Mouse (Mus musculus) adrenal gland, postnatal 25 days (tissue): ENCODE data around the gene B9d1. TPM values are rescaled to one million over a fixed set of nuclear protein-coding genes. Genes with fewer than 3 reads are reported as not detected.

Experiments
- DNase-seq: peaks from one replicate; pipeline ENCODE4 v3.0.0; 2021; ENCODE audit warnings: mixed read lengths
- long read RNA-seq: library from polyadenylated mRNA; stranded (forward); transcript quantifications from one replicate; pipeline ENCODE4 v2.0.0, GENCODE M21; 2021
- total RNA-seq: library from RNA; stranded (reverse); gene quantifications from 2 replicates; pipeline ENCODE4 v1.2.3, GENCODE M21; 2021

The B9d1 gene
- total RNA-seq, result 13.8 and 19.9 TPM in 2 replicates
- long read RNA-seq, transcript B9d1-201 (7 exons, 817 nt), result major isoform, 12 of 12 reads
- long read RNA-seq, partial matches to known transcripts, result 0 of 12 reads
- long read RNA-seq, other reads (novel, unspliced or antisense), result 0 of 12 reads

DNA sequence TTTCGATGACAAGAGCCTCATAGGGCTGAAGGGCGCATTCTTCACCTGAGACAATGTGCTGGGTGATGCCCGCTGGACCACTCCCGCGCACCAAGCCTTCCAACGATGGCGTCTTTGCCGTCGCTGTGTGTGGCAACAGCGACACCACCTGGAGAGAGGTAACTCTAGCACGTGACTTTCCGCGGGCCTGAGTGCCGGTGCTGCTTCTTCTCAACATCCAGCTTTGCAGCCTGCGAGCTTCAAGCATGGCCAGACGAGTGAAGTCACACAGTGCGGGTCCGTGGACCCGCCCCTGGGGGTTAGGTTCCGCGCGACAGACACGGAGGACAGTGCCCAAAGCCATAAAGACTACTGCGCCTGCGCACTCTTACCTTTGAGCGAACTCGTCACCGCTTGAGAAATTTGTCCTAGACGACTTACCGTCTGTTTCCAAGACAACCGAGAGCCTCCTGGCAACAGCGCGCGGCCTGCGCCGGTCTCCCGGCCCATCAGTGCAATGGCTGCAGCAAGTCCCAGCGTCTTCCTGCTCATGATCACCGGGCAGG is at the start of gene B9d1:
Gene B9d1, plus strand, starts transcription at position 432 of the 545 bp plus-strand sequence.
- DNase-seq, result peak; percentile 92

DNA sequence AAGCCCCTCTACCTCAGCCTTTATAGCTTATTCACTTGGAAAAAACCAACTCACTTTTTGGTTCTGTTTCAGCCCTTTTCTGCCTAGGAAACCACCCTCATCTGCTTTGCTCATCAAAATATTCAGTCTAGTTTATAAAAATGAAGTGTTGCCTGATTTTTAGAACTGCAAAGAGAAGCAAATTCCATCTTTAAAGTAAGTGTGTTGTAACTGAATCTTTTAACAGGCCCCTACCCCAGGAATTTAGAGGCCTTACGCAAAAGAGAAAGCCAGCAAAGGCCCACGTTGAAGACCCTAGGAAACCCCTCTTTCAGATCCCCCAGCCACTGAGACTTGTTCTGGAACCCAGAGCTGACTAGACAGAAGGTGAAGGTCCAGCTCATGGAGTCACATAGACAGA is 40.9 kb upstream of the B9d1 start:
- no peak for DNase-seq

DNA sequence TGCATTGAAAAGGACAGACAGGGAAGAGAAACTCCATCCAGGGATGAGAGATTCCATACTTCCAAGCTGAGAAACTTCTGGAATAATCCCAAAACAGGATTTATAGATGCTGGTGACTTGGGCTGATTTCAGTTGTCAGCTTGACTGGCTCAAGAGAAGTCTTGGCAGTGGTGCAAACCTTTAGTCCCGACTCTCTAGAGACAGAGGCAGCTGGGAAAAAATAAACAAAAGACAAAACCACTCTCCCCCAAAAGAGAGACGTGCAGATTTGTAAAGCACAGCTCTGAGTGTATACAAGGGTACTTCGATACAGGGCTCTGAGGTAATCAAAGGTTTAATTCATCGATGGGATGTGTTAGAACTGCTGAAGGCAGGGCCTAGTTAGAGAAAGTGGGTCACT is 39.5 kb upstream of the B9d1 start:
- DNase-seq, result no peak

DNA sequence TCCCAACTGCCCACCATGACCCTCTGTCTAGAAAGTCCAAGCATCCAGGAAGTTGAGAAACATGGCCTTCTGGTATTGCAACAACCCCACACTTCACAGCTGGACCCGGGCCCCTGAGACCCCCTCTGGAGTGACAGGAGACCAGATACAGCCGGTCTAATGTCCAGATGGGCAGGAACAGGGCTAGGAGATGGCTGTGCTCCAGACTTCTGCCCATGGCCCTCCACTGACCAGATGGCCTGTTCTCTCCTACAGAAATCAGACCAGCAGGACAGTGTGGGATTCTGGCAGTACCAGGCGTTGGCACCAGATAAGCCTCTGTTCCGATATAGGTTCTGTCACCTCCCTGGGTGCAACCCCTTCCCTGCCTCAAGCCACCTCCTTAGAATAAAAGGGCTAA is 36.4 kb upstream of the B9d1 start:
- DNase-seq, result no peak

DNA sequence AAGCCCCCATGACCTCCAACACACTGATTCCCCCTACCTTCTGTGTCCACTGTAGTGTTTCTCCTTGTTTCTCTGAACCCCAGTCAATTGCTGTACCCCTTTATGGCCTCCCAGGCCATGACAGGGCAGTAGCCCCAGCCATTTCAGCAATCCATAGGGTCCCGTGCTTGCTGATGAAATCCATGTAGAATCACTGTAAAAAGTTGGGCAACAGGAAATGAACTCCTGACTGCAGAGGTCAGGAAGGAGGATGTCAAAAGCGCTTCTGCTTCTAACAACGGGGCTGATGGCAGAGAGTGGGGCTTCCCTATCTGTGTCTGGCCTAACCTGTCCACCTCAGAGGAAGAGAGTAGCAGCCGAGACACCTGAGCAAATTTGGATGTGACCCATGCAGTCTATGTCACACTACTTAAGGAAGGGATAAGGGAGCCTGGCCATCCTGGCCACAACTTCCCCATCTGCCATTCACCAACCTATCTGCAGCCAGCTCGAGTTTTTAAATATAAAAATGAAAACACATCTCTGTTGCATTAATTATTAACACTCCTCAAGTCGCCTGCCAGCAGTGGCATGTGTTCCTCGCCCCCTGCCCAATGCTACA is 35.5 kb upstream of the B9d1 start:
- DNase-seq, result no peak

DNA sequence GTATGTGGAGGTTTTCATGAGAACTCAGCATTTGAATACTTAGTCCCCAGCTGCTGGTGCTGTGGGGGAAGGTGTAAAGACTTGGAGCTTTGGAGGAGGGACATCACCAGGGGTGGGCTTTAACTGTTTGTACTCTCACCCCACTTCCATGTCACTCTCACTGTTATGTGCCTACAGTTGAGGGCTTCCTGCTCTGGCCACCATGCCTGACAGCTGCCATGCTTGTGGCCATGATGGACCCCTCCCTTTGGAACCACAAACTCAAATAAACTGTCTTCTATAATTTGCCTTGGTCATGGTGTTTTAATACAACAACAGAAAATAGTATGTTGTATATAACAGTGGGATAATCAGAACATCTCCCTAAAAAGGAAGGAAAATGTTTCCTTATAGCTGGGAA is 34.1 kb upstream of the B9d1 start:
- DNase-seq, result no peak

DNA sequence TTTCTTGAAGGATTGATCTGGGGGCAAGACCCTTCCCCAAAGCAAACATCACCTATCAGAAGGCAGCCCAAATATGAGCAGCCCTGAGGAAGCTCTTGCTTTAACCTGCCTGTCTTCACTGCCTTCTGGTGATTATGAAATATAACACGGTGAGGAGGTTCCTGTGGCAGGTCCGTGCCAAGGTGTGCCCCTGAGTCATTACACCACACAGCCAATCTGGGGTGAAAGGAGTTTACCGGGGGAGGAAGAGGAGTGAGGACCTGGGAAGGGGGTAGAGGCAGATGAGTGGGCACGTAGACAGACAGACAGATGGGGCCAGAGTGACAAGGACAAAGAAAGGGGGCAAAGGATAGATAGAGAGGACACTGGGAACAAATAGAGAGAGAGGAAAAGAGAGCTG is 31.3 kb upstream of the B9d1 start:
- no peak for DNase-seq

DNA sequence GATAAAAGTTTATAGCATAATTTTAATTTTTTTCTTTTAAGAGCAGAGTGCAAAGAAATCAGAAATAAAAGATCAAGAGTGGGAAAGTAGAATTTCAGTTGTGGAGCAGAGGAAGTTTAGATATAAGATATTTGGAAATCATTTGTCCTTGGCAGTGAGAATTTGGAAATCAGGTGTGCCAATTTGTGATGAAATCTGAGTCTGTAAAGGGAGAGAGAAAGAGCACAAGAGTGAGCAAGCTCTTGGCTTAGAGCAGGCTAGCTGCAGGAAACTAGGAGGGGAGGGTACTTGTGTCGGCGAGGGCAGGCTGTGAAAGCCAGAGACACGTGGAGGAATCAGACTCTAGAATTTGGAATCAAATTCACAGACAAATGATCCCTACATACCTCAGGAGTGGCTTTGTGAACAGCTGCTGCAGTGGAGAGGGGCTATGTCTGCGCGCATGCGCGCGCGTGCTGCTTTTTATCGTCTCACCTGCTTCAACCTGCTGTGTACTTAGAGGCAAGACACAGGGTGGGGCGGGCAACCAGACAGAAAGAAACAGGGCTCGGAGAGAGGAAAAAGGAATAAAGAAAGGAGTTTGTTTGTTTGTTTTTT is 28.1 kb upstream of the B9d1 start:
- no peak for DNase-seq

DNA sequence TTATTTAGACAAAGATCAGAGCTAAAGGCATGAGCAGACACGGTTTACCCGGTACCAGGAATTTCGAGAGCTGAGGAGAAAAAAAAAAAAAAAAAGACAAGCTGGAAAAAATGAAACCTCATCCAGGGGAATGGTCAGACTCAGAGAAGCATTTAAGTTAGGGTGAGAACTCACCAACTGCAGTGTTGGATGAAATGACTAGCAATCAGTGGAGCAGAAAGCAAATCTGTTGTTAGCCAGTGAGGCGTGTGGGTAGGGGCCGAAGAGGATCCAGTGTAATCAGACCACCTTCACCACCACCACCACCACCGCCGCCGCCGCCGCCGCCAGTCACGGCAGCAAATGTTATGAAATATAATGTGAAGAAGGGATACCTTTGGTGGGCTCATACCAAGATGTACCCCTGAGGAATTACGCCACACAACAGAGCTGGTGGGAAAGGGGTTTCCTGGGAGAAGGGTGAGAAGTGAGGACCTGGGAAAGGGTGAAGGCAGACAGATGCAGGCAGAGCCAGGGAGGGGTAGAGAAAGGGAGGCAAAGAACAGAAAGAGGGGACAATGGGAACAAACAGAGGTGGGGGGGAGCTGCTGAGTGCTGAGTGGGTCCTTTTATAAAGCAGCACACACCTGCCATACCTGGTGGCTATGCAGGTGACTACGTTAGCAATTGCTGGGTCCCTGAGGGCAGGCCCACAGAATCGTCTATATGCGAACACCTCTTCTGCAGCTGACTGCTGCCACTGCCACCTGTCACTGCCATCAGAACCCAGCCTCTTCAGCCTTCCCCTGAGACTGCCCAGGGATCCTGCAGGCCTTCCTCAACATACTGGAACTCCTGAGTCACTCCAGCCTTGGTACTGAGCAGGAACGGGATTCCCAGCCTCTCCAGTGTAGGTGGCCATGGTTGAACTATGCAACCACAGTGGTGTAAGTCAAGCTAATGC is 27.1 kb upstream of the B9d1 start:
- DNase-seq, result no peak

DNA sequence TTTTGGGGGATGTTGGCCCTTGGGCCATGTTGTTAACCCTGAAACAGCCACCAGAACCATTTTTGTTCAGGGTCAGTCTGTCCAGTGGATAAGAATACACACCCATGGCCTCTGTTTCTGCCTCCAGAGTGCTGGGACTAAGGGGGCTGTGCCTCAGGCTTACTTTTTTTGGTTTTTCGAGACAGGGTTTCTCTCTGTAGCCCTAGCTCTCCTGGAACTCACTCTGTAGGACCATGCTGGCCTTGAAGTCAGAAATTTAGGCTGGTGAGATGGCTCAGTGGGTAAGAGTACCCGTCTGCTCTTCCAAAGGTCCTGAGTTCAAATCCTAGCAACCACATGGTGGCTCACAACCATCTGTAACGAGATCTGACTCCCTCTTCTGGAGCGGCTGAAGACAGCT is 26.2 kb upstream of the B9d1 start:
- no peak for DNase-seq

DNA sequence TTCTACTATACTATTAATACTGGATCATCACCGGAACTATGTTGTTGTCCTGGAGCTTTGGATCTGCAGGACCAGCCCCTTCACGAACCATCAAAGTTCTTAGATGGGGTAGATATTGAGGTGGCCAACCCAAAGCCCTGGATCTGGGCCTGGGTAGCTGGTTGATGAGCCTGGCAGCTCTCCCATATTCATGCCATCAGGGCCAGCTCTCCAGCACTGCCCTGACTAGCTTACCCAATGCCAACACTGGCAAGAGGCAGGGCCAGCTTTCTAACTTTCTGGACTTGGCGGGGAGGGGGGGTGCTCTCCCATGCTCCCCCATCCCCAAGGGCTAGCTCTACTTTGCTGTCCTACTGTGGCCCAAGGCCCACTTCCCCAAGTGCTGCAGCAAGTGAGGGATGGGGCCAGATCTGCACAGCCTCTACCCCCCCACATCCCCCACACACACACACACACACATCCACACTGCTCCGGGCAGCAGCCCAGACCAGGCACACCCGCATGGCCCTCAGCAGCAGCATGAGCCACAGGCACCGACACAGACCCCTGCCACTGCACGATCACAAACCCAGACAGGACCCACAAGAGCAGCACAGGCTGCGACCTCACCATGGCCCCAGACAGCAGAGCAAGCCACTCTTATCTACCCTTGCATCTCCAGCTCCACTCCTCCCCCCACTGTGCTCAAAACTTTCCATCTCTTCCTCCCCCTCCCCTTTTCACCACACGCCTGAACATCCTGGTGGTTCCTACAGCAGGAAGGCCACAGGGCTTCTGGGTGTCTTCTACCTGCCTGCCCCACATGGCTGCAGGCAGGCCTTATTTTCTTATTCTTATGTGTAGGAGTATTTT is 23.5 kb upstream of the B9d1 start:
- DNase-seq, result no peak

DNA sequence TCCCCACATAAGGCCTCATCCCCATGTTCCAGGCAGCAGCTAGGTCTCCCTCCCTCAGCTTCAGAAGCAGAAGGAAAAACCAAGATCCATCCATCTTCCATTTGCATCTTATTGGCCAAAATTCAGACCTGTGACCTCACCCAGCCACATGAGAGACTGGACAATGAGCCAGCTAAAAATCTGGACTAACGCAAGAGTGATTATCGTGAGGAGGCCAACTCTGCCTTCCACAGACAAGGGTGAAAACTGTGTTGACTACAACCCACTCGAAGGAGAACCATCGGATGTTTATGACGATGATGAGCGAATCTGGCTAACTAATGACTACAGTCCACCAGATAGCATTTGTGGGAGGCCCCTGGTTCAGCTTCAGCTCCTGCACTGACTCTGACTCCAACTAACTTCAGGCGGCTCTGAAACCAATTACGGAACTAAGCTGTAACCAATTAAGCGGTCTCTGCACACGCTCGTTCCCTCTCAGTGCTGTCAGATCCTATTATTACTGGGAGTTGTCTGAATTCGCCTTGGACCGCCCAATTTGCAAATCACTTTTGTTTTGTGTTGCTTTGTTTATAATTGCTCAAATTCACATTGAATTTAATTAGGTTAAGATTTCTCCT is 21.6 kb upstream of the B9d1 start:
- no peak for DNase-seq

DNA sequence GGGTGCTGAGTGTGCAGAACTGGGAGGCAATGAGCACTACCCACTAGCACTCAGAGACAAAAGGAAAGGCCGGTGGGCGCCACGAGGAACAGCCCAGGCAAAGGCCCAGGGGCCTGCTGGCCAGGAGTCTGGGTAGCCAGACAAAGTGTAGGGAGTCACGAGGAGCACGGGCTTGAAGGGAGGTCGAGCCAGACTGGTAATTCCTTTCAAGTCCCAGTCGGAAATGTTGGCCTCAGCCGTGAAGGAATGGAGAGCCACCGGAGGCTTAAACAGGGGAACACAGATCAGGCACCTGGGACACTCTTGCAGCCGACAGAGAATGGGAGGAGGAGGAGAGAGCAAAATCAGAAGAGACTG is 20.7 kb upstream of the B9d1 start:
- no peak for DNase-seq

DNA sequence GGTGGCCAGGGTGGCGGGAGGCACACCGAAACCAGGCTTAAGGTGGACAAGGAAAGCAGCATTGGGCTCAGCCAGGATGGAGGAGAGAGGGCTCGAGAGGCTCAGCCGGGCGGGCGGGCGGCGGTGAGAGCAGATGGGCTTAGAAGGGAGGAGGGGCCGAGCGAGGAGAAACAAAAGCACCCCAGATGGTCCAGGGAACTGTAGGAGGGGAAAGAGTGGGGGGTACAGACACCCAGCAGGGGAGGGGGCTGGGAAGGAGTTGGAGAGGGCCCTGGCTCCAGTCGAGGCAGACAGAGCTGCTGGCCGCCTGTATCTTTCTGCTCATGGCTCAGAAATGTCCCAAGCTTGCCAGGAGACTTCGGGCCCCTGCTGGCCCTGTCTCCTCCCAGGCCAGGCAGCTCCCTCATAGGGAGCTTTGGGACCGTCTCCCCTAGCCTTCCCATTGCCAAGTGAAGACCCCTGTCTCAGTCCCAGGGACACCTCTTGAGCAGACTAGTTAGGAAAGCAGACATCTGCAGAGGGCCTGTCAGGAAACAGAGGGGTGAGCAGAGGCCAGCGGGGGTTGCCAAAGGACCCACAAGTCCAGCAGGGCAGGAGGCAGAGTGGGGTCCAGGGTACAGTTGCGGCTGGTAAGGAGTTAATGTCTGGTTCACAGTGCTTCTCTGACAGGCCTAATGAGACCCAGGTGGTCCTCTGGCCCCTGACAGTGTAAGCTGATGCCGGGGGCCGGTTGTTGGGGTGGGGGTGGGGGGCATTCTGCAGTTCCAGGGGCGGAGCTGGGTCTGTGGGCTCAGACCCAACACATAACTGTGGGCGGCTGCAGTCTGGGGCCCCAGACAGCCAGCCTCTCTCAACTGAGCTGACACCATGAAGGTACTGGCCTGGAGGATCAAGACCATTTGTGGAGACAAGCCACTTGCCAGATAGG is 20.1 kb upstream of the B9d1 start, which contains the start of gene Mfap4:
Gene Mfap4, plus strand, starts transcription at position 819 of the 928 bp plus-strand sequence.
- no peak for DNase-seq

DNA sequence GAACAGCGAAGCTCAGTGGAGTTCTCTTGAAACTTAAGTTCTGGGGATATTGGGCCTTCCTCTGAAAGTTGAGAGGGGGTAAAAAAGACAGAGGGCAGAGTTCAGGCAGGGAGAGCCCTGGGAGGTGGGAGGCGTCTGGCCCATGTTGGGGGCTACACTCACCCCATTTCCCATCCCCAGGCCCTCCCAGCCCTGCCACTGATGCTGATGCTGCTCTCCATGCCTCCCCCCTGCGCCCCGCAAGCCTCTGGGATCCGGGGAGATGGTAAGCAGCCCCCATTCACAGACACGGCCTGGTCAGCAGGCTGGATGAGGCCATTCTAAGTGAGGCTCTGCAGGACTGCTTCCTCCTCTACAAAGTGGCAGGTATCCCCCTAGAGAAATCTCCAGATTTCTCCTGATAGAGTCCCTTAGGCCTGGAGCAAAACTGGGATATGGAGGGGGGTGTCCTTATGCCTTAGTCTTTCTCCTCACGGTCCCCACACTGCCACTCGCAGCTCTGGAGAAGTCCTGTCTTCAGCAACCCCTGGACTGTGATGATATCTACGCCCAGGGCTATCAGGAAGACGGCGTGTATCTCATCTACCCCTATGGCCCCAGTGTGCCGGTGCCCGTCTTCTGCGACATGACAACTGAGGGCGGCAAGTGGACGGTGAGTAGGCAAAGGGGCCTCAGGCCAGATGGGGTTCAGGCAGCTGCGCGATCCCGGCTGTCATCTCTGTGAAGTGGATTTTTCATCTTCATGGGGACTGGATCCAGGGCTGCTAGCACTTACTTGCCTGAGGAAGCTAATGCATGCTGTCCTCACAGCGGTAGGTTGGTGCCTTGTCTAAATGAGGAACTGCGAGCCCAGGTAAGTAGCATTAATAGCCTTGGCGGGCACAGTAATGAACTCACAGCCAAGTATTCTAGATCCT is 19.1 kb upstream of the B9d1 start:
- DNase-seq, result no peak

DNA sequence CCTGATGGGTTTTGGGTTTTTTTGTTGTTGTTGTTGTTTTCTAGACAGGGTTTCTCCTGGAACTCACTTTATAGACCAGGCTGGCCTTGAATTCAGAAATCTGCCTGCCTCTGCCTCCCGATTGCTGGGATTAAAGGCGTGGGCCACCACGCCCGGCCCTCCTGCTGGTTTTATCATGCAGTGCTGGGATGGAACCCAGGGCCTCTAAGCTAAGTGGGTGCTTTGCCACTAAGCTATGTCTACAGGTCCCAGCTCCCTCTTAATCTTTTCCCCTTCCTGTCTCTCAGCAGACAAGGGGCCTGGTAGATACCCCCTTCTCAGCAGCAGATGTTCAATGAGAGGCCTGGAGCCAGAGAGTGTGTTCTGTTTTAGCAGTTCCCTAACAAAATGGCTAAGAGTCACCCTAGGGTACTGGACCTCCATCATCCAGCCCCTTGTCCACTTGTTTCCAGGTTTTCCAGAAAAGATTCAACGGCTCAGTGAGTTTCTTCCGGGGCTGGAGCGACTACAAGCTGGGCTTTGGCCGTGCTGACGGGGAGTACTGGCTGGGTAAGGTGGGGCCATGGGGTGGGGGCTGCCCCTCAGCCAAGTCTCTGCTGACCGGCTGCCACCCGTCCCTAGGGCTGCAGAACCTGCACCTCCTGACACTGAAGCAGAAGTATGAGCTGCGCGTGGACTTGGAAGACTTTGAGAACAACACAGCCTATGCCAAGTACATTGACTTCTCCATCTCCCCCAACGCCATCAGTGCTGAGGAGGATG is 18.3 kb upstream of the B9d1 start:
- DNase-seq, result no peak

DNA sequence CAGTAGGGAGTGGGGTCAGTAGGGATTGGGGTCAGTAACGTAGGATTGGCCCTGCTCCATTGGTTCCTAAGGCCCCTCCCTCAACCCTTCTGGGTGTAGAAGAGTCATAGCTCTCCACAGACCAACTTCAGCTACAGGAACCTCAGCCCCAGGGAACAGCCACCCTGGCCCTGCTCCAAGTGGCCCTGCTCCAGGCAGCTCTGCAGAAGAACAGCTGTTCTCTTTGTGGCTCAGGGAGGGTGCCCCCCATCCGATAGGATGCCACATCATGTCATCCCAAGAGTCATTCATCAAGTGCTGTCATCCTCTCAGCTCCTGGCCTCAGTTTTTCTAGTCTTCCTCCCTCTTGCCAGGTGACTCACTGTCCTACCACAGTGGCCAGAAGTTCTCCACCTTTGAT is 17.5 kb upstream of the B9d1 start:
- DNase-seq, result peak; percentile 69

DNA sequence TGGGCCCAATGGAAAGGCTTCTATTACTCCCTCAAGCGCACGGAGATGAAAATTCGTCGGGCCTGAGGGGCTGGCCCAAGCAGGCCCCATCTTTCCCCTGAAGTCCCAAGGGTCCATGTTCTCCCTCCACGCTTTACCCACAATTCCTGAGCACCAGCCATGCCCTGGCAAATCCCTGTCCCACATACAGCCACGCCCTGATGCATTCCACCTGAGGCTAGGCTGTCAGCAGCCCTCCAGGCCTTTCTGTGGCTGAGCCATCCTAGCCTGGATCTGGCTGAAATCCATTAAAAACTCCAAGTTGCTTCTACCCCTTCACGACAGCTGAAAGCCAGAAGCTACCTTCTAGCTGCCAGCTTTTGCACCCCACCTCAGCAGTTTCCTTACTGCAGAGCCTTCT is 17.0 kb upstream of the B9d1 start:
- no peak for DNase-seq
